Mouse (Mus musculus): ENCODE results near the gene Lrmda.

Lrmda gene

GRCm38 (mm10) chr14:22339176-22339575, 319.7 kb downstream of the Lrmda start:
- no peak for DNase-seq

- no peak for DNase-seq
These were observed 323.8 kb downstream of the Lrmda start for GRCm38 (mm10) chr14:22343357-22343756.

GRCm38 (mm10) chr14:22345248-22345647, 325.7 kb downstream of the Lrmda start:
- DNase-seq = no peak

- DNase-seq = no peak
These were observed 334.1 kb downstream of the Lrmda start for GRCm38 (mm10) chr14:22353626-22354025.

- no peak for DNase-seq
These were observed 335.5 kb downstream of the Lrmda start for GRCm38 (mm10) chr14:22354769-22355574.

- DNase-seq = no peak
These were observed 338.5 kb downstream of the Lrmda start for GRCm38 (mm10) chr14:22357991-22358503.

- no peak for DNase-seq
These were observed 344.7 kb downstream of the Lrmda start for GRCm38 (mm10) chr14:22364010-22364748.

- DNase-seq = no peak
These were observed 345.4 kb downstream of the Lrmda start for GRCm38 (mm10) chr14:22364771-22365355.

- no peak for DNase-seq
These were observed 348.1 kb downstream of the Lrmda start for GRCm38 (mm10) chr14:22367615-22368014.

- no peak for DNase-seq
These were observed 351.6 kb downstream of the Lrmda start for GRCm38 (mm10) chr14:22371136-22371535.

GRCm38 (mm10) chr14:22372666-22373360, 353.3 kb downstream of the Lrmda start:
- DNase-seq = no peak

- DNase-seq = no peak
These were observed 353.8 kb downstream of the Lrmda start for GRCm38 (mm10) chr14:22373361-22373745.

GRCm38 (mm10) chr14:22377148-22377547, 357.6 kb downstream of the Lrmda start:
- DNase-seq = no peak

- no peak for DNase-seq
These were observed 362.6 kb downstream of the Lrmda start for GRCm38 (mm10) chr14:22382101-22382500.

- no peak for DNase-seq
These were observed 374.1 kb downstream of the Lrmda start for GRCm38 (mm10) chr14:22393616-22394015.

GRCm38 (mm10) chr14:22402411-22402810, 382.9 kb downstream of the Lrmda start:
- no peak for DNase-seq

GRCm38 (mm10) chr14:22406623-22407022, 387.1 kb downstream of the Lrmda start:
- DNase-seq = no peak

GRCm38 (mm10) chr14:22410826-22411225, 391.3 kb downstream of the Lrmda start:
- no peak for DNase-seq

GRCm38 (mm10) chr14:22413220-22413619, 393.7 kb downstream of the Lrmda start:
- no peak for DNase-seq

GRCm38 (mm10) chr14:22417706-22418105, 398.2 kb downstream of the Lrmda start:
- DNase-seq = no peak

GRCm38 (mm10) chr14:22421668-22422067, 402.2 kb downstream of the Lrmda start:
- DNase-seq = no peak

GRCm38 (mm10) chr14:22425018-22425534, 405.6 kb downstream of the Lrmda start:
- no peak for DNase-seq

GRCm38 (mm10) chr14:22435441-22435840, 415.9 kb downstream of the Lrmda start:
- DNase-seq = no peak
